In genomic region chr7:98672241-98672955, GRCm38 (mm10) we compare ENCODE assay signal across 9 mouse cellular contexts. TPM values are rescaled to one million over a fixed set of nuclear protein-coding genes. Genes with fewer than 3 reads are reported as not detected.
A peak's percentile ranks its signal among the peaks of the same experiment; 100 is the strongest.
DNase-seq lines count a peak whose midpoint lies in the region; ATAC-seq and TF ChIP-seq lines count a peak whose summit lies in the region.
"Had no signal": no experiment of that assay in that cellular context is flagged by ENCODE, and none has a peak within 500 bp of the region (broad histone marks: within the 10 kb centered on the region; RNA-seq: fewer than 3 reads in every experiment).

No protein-coding gene starts in this region.

- H3K27ac ChIP-seq in kidney, adult 2 months (ENCODE audit: insufficient read depth, low read depth, low read length), result peak overlapping the region; percentile 79
- H3K27ac ChIP-seq in limb, embryonic 15.5 days, result peak overlapping the region; percentile 66
- H3K27ac ChIP-seq: forebrain, embryonic 15.5 days had no signal

- 55% methylated on average over 11 of the region's 11 CpGs for WGBS in kidney, adult 2 months
- WGBS in limb, embryonic 15.5 days, result 37% methylated on average over 11 of the region's 11 CpGs

- no peak overlapping the region for H3K4me3 ChIP-seq in kidney, adult 2 months (ENCODE audit: insufficient read depth, low read depth, low read length)
- no peak overlapping the region for H3K4me3 ChIP-seq in limb, embryonic 15.5 days
- H3K4me3 ChIP-seq: forebrain, embryonic 15.5 days had no signal

- no peaks in the 10 kb centered on the region for H3K36me3 ChIP-seq in kidney, adult 2 months (ENCODE audit: control insufficient read depth, insufficient read depth, low read length)
- no peaks in the 10 kb centered on the region for H3K36me3 ChIP-seq in limb, embryonic 15.5 days
- H3K36me3 ChIP-seq: forebrain, embryonic 15.5 days had no signal

- H3K9me3 ChIP-seq in limb, embryonic 15.5 days, result no peaks in the 10 kb centered on the region
- H3K9me3 ChIP-seq: forebrain, embryonic 15.5 days had no signal

- DNase-seq in kidney, adult 2 months, result no peak
- DNase-seq in kidney, adult 8-10 months, result no peak
- DNase-seq in brain, embryonic 14.5 days (ENCODE audit: low read depth), result peak; percentile 9
- peak; percentile 99 for DNase-seq in heart, adult 11 months
- no peak for DNase-seq in spleen, adult 12 weeks (ENCODE audit: low spot score)
- no peak for DNase-seq in cerebellum, postnatal 25 days
- no peak for DNase-seq in thymus, postnatal 14 days

- TF ChIP-seq CTCF in kidney, adult 2 months (conservative IDR thresholded peaks at IDR 0.05; ENCODE audit: insufficient read depth, insufficient read length, low read depth, low read length), result no peak
- no peak for TF ChIP-seq CTCF in brain, embryonic 14.5 days (IDR thresholded peaks at IDR 0.05; ENCODE audit: borderline replicate concordance, extremely low read depth, insufficient read depth, insufficient read length)

- H3K27me3 ChIP-seq in kidney, adult 2 months (replicated peaks; ENCODE audit: control insufficient read depth, insufficient read depth, low read length), result no peaks in the 10 kb centered on the region
- no peaks in the 10 kb centered on the region for H3K27me3 ChIP-seq in limb, embryonic 15.5 days
- H3K27me3 ChIP-seq: forebrain, embryonic 15.5 days had no signal

- H3K4me1 ChIP-seq in kidney, adult 2 months (ENCODE audit: control insufficient read depth, insufficient read depth, low read length), result no peaks in the 10 kb centered on the region
- peaks cover 24% of the 10 kb centered on the region for H3K4me1 ChIP-seq in limb, embryonic 15.5 days
- H3K4me1 ChIP-seq: forebrain, embryonic 15.5 days had no signal

- H3K9ac ChIP-seq in limb, embryonic 15.5 days, result no peak overlapping the region
- H3K9ac ChIP-seq: forebrain, embryonic 15.5 days had no signal

- ATAC-seq in limb, embryonic 15.5 days (ENCODE audit: insufficient number of reproducible peaks, low FRiP score, low TSS enrichment, low read depth), result peak; percentile 71; the same call in 1 of the 2 replicates
- ATAC-seq: forebrain, embryonic 15.5 days had no signal

- TF ChIP-seq POLR2A in kidney, adult 2 months (IDR thresholded peaks at IDR 0.05; ENCODE audit: low read depth, low read length), result no peak
- no peak for TF ChIP-seq POLR2A in brain, embryonic 14.5 days (IDR thresholded peaks at IDR 0.05; ENCODE audit: borderline replicate concordance, extremely low read depth, insufficient read depth, insufficient read length, poor library complexity, severe bottlenecking)

- no peak overlapping the region for H3K4me2 ChIP-seq in limb, embryonic 15.5 days
- H3K4me2 ChIP-seq: forebrain, embryonic 15.5 days had no signal

RNA-seq across cellular contexts. Expression of gene Emsy, which starts 15.8 kb away (rescaled TPM):
- polyA plus RNA-seq in kidney, adult 2 months (2012; rRNA removed), result 17.3 and 20.9 TPM in 2 replicates
- polyA plus RNA-seq in brain, embryonic 14.5 days (2012; rRNA removed), result 43.8 and 66.7 TPM in 2 replicates
- polyA plus RNA-seq in limb, embryonic 15.5 days (2015; fragmentation: Nextera tagmentation; extraction: Ambion mirVana), result 23.8 and 25.5 TPM in 2 replicates

RNA-seq across cellular contexts. Expression of gene Thap12, which starts 30.5 kb away (rescaled TPM):
- polyA plus RNA-seq in kidney, adult 2 months (2012; rRNA removed), result 12.3 and 13.3 TPM in 2 replicates
- polyA plus RNA-seq in brain, embryonic 14.5 days (2012; rRNA removed), result 31.6 and 42.3 TPM in 2 replicates
- polyA plus RNA-seq in limb, embryonic 15.5 days (2015; fragmentation: Nextera tagmentation; extraction: Ambion mirVana), result 49.9 and 57.0 TPM in 2 replicates

Comparison
In these comparisons a context has a peak if more than half of its experiments do, and no peak if none do; other contexts are left out.
1. DNase-seq: peak in brain, embryonic 14.5 days (single experiment) and heart, adult 11 months (single experiment); none in kidney, adult 2 months (single experiment), kidney, adult 8-10 months (0 of 2), spleen, adult 12 weeks (single experiment), cerebellum, postnatal 25 days (0 of 2) and thymus, postnatal 14 days (single experiment).